Mouse (Mus musculus): ENCODE measurements around the gene Iqcd. TPM values are rescaled to one million over a fixed set of nuclear protein-coding genes. Genes with fewer than 3 reads are reported as not detected.

Gene Iqcd
- total RNA-seq, 2 experiments from 2014 or later: 0.35 to 1.2 TPM

- DNase-seq: peak; percentile 61 to 71
Observed at GRCm38 (mm10) chr5:120604839-120605238, 16.0 kb downstream of the Iqcd start.

- no peak for DNase-seq
Observed at GRCm38 (mm10) chr5:120605241-120605661, 16.4 kb downstream of the Iqcd start.

- DNase-seq: peak; percentile 86
Observed at GRCm38 (mm10) chr5:120605688-120606087, 16.9 kb downstream of the Iqcd start.

GRCm38 (mm10) chr5:120606590-120607200 lies 17.9 kb downstream of the Iqcd start:
- DNase-seq: no peak

GRCm38 (mm10) chr5:120607335-120607734 lies 18.5 kb downstream of the Iqcd start:
- no peak for DNase-seq

- no peak for DNase-seq
Observed at GRCm38 (mm10) chr5:120609246-120609775, 20.5 kb downstream of the Iqcd start.

- DNase-seq: no peak
Observed at GRCm38 (mm10) chr5:120610906-120611305, 22.1 kb downstream of the Iqcd start.

GRCm38 (mm10) chr5:120611416-120611815 lies 22.6 kb downstream of the Iqcd start:
- no peak for DNase-seq

- peak; percentile 98 to 100 for DNase-seq
Observed at GRCm38 (mm10) chr5:120612442-120612821, 23.6 kb downstream of the Iqcd start, which contains the start of the genes Rita1 and Ddx54. Rita1 (minus strand) TSS chr5:120612589. Ddx54 (plus strand) TSS chr5:120612739.

GRCm38 (mm10) chr5:120612822-120613604 lies 24.2 kb downstream of the Iqcd start:
- peak; percentile 100 for DNase-seq

GRCm38 (mm10) chr5:120615903-120616302 lies 27.1 kb downstream of the Iqcd start:
- no peak for DNase-seq

- DNase-seq: no peak
Observed at GRCm38 (mm10) chr5:120618778-120619177, 30.0 kb downstream of the Iqcd start.

- peak; percentile 60 for DNase-seq
Observed at GRCm38 (mm10) chr5:120619201-120619600, 30.4 kb downstream of the Iqcd start.

- peak; percentile 88 for DNase-seq
Observed at GRCm38 (mm10) chr5:120620375-120621077, 31.7 kb downstream of the Iqcd start.

- no peak for DNase-seq
Observed at GRCm38 (mm10) chr5:120621078-120621765, 32.4 kb downstream of the Iqcd start.

GRCm38 (mm10) chr5:120621846-120622197 lies 33.0 kb downstream of the Iqcd start:
- DNase-seq: no peak

GRCm38 (mm10) chr5:120622198-120622851 lies 33.5 kb downstream of the Iqcd start:
- no peak for DNase-seq

- no peak for DNase-seq
Observed at GRCm38 (mm10) chr5:120624427-120624826, 35.6 kb downstream of the Iqcd start.

- no peak for DNase-seq
Observed at GRCm38 (mm10) chr5:120626399-120626798, 37.6 kb downstream of the Iqcd start.

- DNase-seq: no peak
Observed at GRCm38 (mm10) chr5:120627515-120628300, 38.9 kb downstream of the Iqcd start.

GRCm38 (mm10) chr5:120628624-120629023 lies 39.8 kb downstream of the Iqcd start:
- no peak for DNase-seq
